20 mouse cellular contexts compared by ENCODE assay signal in the genomic region with DNA sequence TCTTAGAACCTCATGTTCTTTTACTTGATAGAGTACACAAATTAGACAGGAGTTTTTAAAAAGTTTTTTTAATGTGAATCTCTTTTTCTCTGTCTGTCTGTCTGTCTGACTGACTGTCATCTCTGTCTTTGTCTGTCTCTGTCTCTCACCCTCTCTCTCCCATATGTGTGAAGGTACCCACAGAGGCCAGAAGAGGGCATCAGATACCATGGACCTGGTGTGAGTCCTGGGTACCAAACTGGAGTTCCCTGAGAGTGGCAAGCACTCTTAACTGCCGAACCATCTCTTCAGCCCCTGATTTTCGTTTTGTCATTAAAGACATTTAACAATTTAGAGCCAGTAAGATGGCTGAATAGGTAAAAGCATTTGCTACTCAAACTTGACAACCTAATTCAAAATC. TPM values are rescaled to one million over a fixed set of nuclear protein-coding genes. Genes with fewer than 3 reads are reported as not detected.
DNase-seq lines count a peak whose midpoint lies in the region; ATAC-seq and TF ChIP-seq lines count a peak whose summit lies in the region.
"Had no signal": no experiment of that assay in that cellular context is flagged by ENCODE, and none has a peak within 500 bp of the region (broad histone marks: within the 10 kb centered on the region; RNA-seq: fewer than 3 reads in every experiment).

No protein-coding gene starts in this region.

- no peaks in the 10 kb centered on the region for H3K36me3 ChIP-seq in lung, postnatal 0 days (ENCODE audit: insufficient read depth, low read length)
- H3K36me3 ChIP-seq: embryonic facial prominence, embryonic 15.5 days; midbrain, embryonic 12.5 days had no signal

- H3K4me2 ChIP-seq in lung, postnatal 0 days (replicated peaks; ENCODE audit: low read depth, low read length): no peak overlapping the region
- H3K4me2 ChIP-seq: embryonic facial prominence, embryonic 15.5 days; forebrain, embryonic 13.5 days; midbrain, embryonic 12.5 days had no signal

- peak; percentile 49 for TF ChIP-seq CTCF in lung, postnatal 0 days (IDR thresholded peaks at IDR 0.05)

- intact Hi-C loops in heart, postnatal 14 days (cut with DNase I): no loop called here

- no peak overlapping the region for H3K4me3 ChIP-seq in lung, postnatal 0 days (ENCODE audit: low read depth, low read length)
- H3K4me3 ChIP-seq: embryonic facial prominence, embryonic 15.5 days; forebrain, embryonic 13.5 days; heart, adult 2 months; midbrain, embryonic 12.5 days had no signal

- 57% methylated on average over 2 of the region's 2 CpGs for WGBS in lung, postnatal 0 days

- no peak for TF ChIP-seq EP300 in lung, postnatal 0 days (IDR thresholded peaks at IDR 0.05)

- DNase-seq in embryo, embryonic 10.5 days (ENCODE audit: low spot score): peak; percentile 18
- no peak for DNase-seq in embryo, embryonic 9.5 days (ENCODE audit: extremely low spot score)
- no peak for DNase-seq in lung, postnatal 0 days (ENCODE audit: low spot score)
- DNase-seq in lung, postnatal 36 days: no peak
- peak; percentile 27 for DNase-seq in brain, adult 2 months (ENCODE audit: low read depth, low spot score)
- no peak for DNase-seq in spleen, postnatal 4 days (ENCODE audit: low spot score in 2 of 2)
- no peak for DNase-seq in spleen, adult 18-20 months
- DNase-seq in heart, postnatal 14 days: no peak
- DNase-seq: adrenal gland, postnatal 14 days; cerebellum, postnatal 14 days; heart, adult 2 months; heart, postnatal 10 days; kidney, postnatal 14 days; lung, postnatal 10 days; thymus, postnatal 36 days had no signal

- ATAC-seq in lung, postnatal 0 days: no peak
- ATAC-seq: forebrain, embryonic 13.5 days had no signal

- no peak overlapping the region for H3K27ac ChIP-seq in lung, postnatal 0 days (ENCODE audit: low read length)
- H3K27ac ChIP-seq: embryonic facial prominence, embryonic 15.5 days; forebrain, embryonic 13.5 days; heart, adult 2 months; midbrain, embryonic 12.5 days had no signal

- no peak overlapping the region for H3K9ac ChIP-seq in lung, postnatal 0 days (replicated peaks; ENCODE audit: low read depth)
- H3K9ac ChIP-seq: embryonic facial prominence, embryonic 15.5 days; forebrain, embryonic 13.5 days; midbrain, embryonic 12.5 days had no signal

- H3K4me1 ChIP-seq in lung, postnatal 0 days (ENCODE audit: insufficient read depth, low read depth, low read length): no peaks in the 10 kb centered on the region
- H3K4me1 ChIP-seq: embryonic facial prominence, embryonic 15.5 days; forebrain, embryonic 13.5 days; midbrain, embryonic 12.5 days had no signal

- H3K9me3 ChIP-seq in lung, postnatal 0 days (ENCODE audit: low read length): no peaks in the 10 kb centered on the region
- H3K9me3 ChIP-seq: embryonic facial prominence, embryonic 15.5 days; forebrain, embryonic 13.5 days; midbrain, embryonic 12.5 days had no signal

- no peaks in the 10 kb centered on the region for H3K27me3 ChIP-seq in lung, postnatal 0 days (replicated peaks; ENCODE audit: insufficient read depth, low read length)
- H3K27me3 ChIP-seq: embryonic facial prominence, embryonic 15.5 days; forebrain, embryonic 13.5 days; midbrain, embryonic 12.5 days had no signal

RNA-seq across cellular contexts. Expression of a gene that starts 21.6 kb away (rescaled TPM):
- 0.01 TPM in 2 replicates for polyA plus RNA-seq in lung, postnatal 0 days (2015; fragmentation: Nextera tagmentation; extraction: Ambion mirVana)
- under 1 TPM; 0.02 to 0.05 TPM for total RNA-seq in heart, postnatal 14 days (2021)
- total RNA-seq: gastrocnemius, adult 18-20 months had no signal
- polyA plus RNA-seq: C2C12; forebrain, embryonic 13.5 days; heart, adult 2 months; midbrain, embryonic 12.5 days had no signal

Comparison
In these comparisons a context has a peak if more than half of its experiments do, and no peak if none do; other contexts are left out.
1. DNase-seq: peak in embryo, embryonic 10.5 days (single experiment) and brain, adult 2 months (single experiment); none in embryo, embryonic 9.5 days (single experiment), lung, postnatal 0 days (single experiment), lung, postnatal 36 days (single experiment), spleen, postnatal 4 days (0 of 2), spleen, adult 18-20 months (0 of 2) and heart, postnatal 14 days (0 of 2).